Mouse (Mus musculus): ENCODE measurements around the gene Trmt10a.

The Trmt10a gene

GRCm38 (mm10) chr3:138197973-138198721 is 54.9 kb downstream of the Trmt10a start:
- DNase-seq = peak; percentile 95 to 98

GRCm38 (mm10) chr3:138198722-138199068 is 55.4 kb downstream of the Trmt10a start:
- no peak for DNase-seq

GRCm38 (mm10) chr3:138208821-138209220 is 65.6 kb downstream of the Trmt10a start:
- no peak for DNase-seq
